Mouse (Mus musculus) limb, embryonic 14.5 days (tissue): Measurements from ENCODE around the gene Lrrn4cl. TPM values are rescaled to one million over a fixed set of nuclear protein-coding genes. Genes with fewer than 3 reads are reported as not detected.
"Not testable (repeated sequence)": the region's sequence is repeated elsewhere in the genome, so short reads cannot be mapped to it uniquely, and the experiment has no call there.

ENCODE experiments used
- ATAC-seq: fragments of 200-750 bp; cut with Nextera tagmentation; 2 replicates; pipeline ENCODE4 v1.8.0; 2017; ENCODE audit warnings: low read depth, moderate number of reproducible peaks, moderate TSS enrichment; ENCODE audit not compliant: low FRiP score
- DNase-seq: peaks from one replicate; pipeline ENCODE4 v3.0.0-alpha.2; 2015; ENCODE audit warnings: low spot score
- H3K27ac ChIP-seq: fragments of 300-500 bp; sonication (generic); replicated peaks from 2 replicates; pipeline ENCODE4 v1.5.1; 2014; ENCODE audit warnings: low read depth, mild to moderate bottlenecking, low read length, moderate library complexity, mixed read lengths
- H3K27me3 ChIP-seq: fragments of 300-500 bp; sonication (generic); 2 replicates; pipeline ENCODE4 v1.6.1; 2014; ENCODE audit warnings: low read length, mixed read lengths; ENCODE audit not compliant: control insufficient read depth, insufficient read depth
- H3K36me3 ChIP-seq: fragments of 300-500 bp; sonication (generic); 2 replicates; pipeline ENCODE4 v1.6.1; 2014; ENCODE audit warnings: mild to moderate bottlenecking, low read length, moderate library complexity, mixed read lengths; ENCODE audit not compliant: control insufficient read depth, insufficient read depth
- H3K4me1 ChIP-seq: fragments of 300-500 bp; sonication (generic); 2 replicates; pipeline ENCODE4 v1.6.1; 2014; ENCODE audit warnings: antibody characterized with exemption, low read length, mixed read lengths; ENCODE audit not compliant: control insufficient read depth, insufficient read depth
- H3K4me2 ChIP-seq: fragments of 300-500 bp; sonication (generic); replicated peaks from 2 replicates; pipeline ENCODE4 v1.6.1; 2014; ENCODE audit warnings: low read depth, mild to moderate bottlenecking, low read length, moderate library complexity; ENCODE audit not compliant: severe bottlenecking
- H3K4me3 ChIP-seq: fragments of 300-500 bp; sonication (generic); replicated peaks from 2 replicates; pipeline ENCODE4 v1.5.1; 2014; ENCODE audit warnings: low read length
- H3K9ac ChIP-seq: fragments of 300-500 bp; sonication (generic); 2 replicates; pipeline ENCODE4 v1.6.1; 2014; ENCODE audit warnings: mild to moderate bottlenecking, low read depth, low read length, moderate library complexity; ENCODE audit not compliant: severe bottlenecking
- H3K9me3 ChIP-seq: fragments of 300-500 bp; sonication (generic); 2 replicates; pipeline ENCODE4 v1.6.1; 2016; ENCODE audit warnings: low read length; ENCODE audit not compliant: control insufficient read depth
- POLR2A ChIP-seq: fragments of 200-500 bp; IDR thresholded peaks from 2 replicates; pipeline ENCODE4 v1.8.0; 2012; ENCODE audit warnings: inconsistent platforms, mild to moderate bottlenecking, moderate library complexity, borderline replicate concordance; ENCODE audit not compliant: insufficient read depth, insufficient read length; ENCODE audit errors: extremely low read depth
- WGBS: fragments of 180-500 bp; shearing (Covaris S2); extraction: QIAGEN DNeasy Blood & Tissue Kit; methylation state at CpG from one replicate; pipeline ENCODE4 v1.1.7; 2014; 5-methylcytosine and 5-hydroxymethylcytosine counted together
- polyA plus RNA-seq, 2 experiments: library from polyadenylated mRNA; depleted of rRNA in 1 of 2; stranded (reverse) in 1 of 2; unstranded in 1 of 2; fragments of >200 nt; fragmentation: Nextera tagmentation in 1 of 2; extraction: Ambion mirVana in 1 of 2; gene quantifications; 2 replicates each; pipeline versions ENCODE4 v1.2.1 to v1.2.3; 2012 to 2014

Gene Lrrn4cl
- polyA plus RNA-seq, 2 experiments: 1.6 to 2.1 TPM

DNA sequence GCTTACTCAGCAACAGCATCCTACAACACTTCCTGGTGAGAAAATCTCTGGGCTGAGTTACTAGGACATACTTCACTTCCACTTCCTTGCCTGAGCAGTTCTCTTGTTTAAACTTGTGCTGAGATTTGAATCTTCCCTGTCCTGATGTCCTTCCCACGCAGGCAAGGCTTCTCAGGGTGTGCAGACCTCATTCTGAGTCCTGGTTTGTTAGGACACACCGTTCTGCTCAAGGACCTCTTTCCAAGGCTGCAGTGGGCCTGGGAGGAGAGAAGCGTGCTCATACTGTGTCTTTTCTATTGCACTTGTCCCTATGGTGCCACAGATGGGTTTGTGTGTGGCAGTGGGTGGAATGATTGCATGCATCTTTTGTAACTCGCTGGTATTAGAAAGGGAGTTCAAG lies 17.6 kb upstream of the Lrrn4cl start:
- no peaks in the 10 kb centered on the region for H3K27me3 ChIP-seq
- no peak overlapping the region for H3K9ac ChIP-seq
- no peak overlapping the region for H3K4me3 ChIP-seq
- no peak overlapping the region for H3K4me2 ChIP-seq
- no peaks in the 10 kb centered on the region for H3K9me3 ChIP-seq
- TF ChIP-seq POLR2A: no peak
- peaks cover under 1% of the 10 kb centered on the region; the same call in 1 of the 2 replicates for H3K4me1 ChIP-seq
- no peak overlapping the region for H3K27ac ChIP-seq
- H3K36me3 ChIP-seq: peaks cover 77% of the 10 kb centered on the region
- WGBS: 89% methylated on average over 4 of the region's 4 CpGs
- ATAC-seq (no peak), DNase-seq (no peak)

DNA sequence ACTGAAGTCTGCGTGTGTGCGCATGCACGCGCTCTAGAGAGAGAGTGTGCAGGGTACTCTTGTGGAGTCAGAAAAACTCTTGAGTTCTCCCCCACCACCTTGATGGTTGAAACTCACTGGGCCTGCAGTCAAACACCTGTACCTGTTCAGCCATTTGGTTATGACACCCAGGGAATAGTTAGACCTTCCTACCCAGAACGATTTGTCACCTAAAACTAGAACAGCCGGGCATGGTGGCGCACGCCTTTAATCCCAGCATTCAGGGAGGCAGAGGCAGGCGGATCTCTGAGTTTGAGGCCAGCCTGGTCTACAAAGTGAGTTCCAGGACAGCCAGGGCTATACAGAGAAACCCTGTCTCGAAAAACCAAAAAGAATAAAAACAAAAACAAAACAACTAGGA lies 14.2 kb upstream of the Lrrn4cl start:
- H3K27me3 ChIP-seq, H3K4me3 ChIP-seq, H3K9ac ChIP-seq, H3K9me3 ChIP-seq, ATAC-seq, H3K27ac ChIP-seq, DNase-seq, H3K4me2 ChIP-seq: not testable (repeated sequence)
- 98% methylated on average over 10 of the region's 10 CpGs for whole genome bisulfite sequencing
- peaks cover 25% of the 10 kb centered on the region for H3K4me1 ChIP-seq
- H3K36me3 ChIP-seq: peaks cover 44% of the 10 kb centered on the region

DNA sequence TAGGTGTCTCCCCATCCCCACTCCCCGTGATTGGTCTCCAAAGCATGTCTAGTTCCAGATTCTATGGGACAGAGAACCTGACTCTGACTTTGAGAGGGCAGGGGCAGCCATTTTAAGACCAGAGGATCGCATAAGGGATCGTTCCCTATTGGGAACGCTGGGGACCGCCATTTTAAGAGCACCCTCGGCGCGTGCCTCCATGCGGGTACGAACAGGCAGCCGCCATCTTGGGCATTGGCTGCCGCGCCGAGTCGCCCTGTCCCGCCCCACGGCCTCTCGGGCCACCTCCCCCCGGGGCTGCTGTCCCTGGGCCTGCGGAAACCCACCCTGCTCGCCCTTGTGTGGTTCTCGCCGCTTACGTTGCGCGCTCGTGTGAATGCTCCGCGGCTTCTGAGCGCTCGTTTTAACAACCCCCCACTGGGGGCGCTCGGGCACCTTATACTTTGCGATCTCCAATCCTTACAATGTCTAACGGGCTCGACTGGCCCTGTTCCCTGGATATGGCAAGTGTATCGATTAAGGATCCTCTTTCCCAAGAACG lies 13.2 kb upstream of the Lrrn4cl start, which contains the start of gene Bscl2:
Gene Bscl2, plus strand, starts transcription at position 217 of the 541 bp plus-strand sequence.
- ATAC-seq (peak; percentile 87), DNase-seq (peak; percentile 85)
- H3K4me1 ChIP-seq: peaks cover 25% of the 10 kb centered on the region
- WGBS: under 1% methylated on average over 31 of the region's 38 CpGs
- TF ChIP-seq POLR2A: 0 out of 2 replicates have a peak, but pooled peaks have one; percentile 49
- peaks cover 35% of the 10 kb centered on the region for H3K36me3 ChIP-seq
- H3K27ac ChIP-seq: peak within 1 kb of the TSS; percentile 97
- H3K4me3 ChIP-seq: peak within 1 kb of the TSS; percentile 51
- H3K4me2 ChIP-seq: peak within 1 kb of the TSS; percentile 76
- H3K27me3 ChIP-seq: no peaks in the 10 kb centered on the region
- H3K9me3 ChIP-seq: no peaks in the 10 kb centered on the region
- peak within 1 kb of the TSS; percentile 77 for H3K9ac ChIP-seq

DNA sequence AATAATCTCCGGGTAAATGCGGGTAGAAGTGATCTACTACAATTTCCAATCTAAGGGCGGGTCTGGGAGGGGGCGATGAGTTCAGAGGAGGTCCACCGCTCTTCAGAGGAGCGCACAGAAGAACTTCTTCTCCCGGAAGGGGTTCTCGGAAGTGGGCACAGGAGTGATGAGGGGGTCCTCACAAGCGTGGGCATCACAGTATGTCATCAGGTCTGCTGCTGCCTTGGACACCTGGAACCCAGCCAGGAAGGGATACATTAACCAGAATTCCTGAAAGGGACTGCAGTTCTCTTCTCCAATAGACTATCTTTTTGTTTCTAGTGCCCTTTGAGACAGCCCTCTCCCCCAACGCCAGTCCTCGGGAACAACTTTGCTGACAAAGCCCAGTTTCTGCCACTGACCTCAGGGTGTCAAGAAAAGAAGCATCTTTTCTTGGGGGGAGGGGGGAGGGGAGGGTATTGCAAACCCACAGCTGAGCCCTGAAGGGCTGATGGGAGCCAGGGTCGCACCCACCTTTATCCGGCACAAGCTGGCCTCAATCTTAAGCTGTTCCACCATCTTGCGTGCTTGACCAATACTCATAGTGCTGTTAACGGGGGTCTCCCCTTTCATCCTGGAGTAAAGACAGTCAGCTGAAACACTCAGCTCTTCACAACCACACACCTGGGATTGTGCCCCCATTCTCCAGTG lies 12.4 kb upstream of the Lrrn4cl start:
- no peaks in the 10 kb centered on the region for H3K27me3 ChIP-seq
- peaks cover 35% of the 10 kb centered on the region for H3K36me3 ChIP-seq
- DNase-seq (no peak), ATAC-seq (peak; percentile 27; the same call in 1 of the 2 replicates)
- WGBS: 21% methylated on average over 15 of the region's 15 CpGs
- peak overlapping the region; percentile 97 for H3K27ac ChIP-seq
- peak overlapping the region; percentile 76 for H3K4me2 ChIP-seq
- TF ChIP-seq POLR2A: no peak
- H3K4me3 ChIP-seq: peak overlapping the region; percentile 51
- H3K9ac ChIP-seq: peak overlapping the region; percentile 77
- H3K4me1 ChIP-seq: peaks cover 25% of the 10 kb centered on the region
- H3K9me3 ChIP-seq: no peaks in the 10 kb centered on the region

DNA sequence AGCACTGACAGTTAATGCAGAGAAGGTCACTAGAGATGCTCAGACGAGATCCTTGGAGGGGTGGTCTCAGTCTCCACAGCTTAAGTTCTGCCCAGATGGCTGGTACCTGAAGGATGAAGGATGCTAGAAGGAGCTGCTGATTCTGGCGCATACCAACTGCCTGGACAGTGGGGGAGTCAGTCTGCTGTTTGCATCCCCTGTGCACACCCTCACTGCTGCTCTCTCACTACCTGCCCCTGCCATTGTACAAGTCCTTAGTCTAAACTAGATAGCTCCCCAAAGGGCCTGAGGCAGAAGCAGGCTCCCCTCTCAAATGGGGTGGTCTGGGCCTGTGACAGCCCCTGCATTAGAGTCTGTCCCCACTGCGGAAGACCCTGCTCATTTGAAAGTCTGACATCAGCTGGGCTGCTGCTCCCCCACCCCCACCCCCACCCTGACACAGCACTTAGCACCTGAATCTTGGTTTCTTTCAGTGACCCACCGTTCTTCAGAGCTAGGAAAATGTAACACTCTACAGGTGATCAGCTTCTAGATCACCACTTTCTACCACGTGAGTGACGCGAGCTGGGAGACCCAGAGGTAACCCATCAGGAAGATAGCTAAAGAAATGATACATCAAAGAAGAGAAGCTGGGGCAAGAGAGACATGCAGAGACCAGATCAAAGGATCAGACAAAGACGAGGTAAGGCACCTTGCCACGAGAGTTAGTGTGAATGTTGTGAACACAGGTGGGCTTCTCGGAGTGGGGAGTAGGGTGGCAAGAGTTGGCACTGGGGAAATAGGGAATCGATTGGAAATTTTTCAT lies 11.3 kb upstream of the Lrrn4cl start, which contains the start of gene Gng3:
Gene Gng3, minus strand, starts transcription at position 92 of the 805 bp plus-strand sequence.
- H3K9me3 ChIP-seq: no peaks in the 10 kb centered on the region
- H3K4me3 ChIP-seq: peak within 1 kb of the TSS; percentile 51
- no peak for TF ChIP-seq POLR2A
- no peak for DNase-seq
- ATAC-seq: no peak
- H3K4me1 ChIP-seq: peaks cover 25% of the 10 kb centered on the region
- peaks cover 26% of the 10 kb centered on the region for H3K36me3 ChIP-seq
- 58% methylated on average over 11 of the region's 11 CpGs for WGBS
- peak within 1 kb of the TSS; percentile 77 for H3K9ac ChIP-seq
- peak within 1 kb of the TSS; percentile 97 for H3K27ac ChIP-seq
- no peaks in the 10 kb centered on the region for H3K27me3 ChIP-seq
- H3K4me2 ChIP-seq: peak within 1 kb of the TSS; percentile 76
